Mouse (Mus musculus) lung, embryonic 14.5 days (tissue): ENCODE data around the gene Slc35a1. TPM values are rescaled to one million over a fixed set of nuclear protein-coding genes. Genes with fewer than 3 reads are reported as not detected.

Experiments
- ATAC-seq: fragments of 200-750 bp; cut with Nextera tagmentation; 2 replicates; pipeline ENCODE4 v1.8.0; 2017; ENCODE audit warnings: mild to moderate bottlenecking, moderate TSS enrichment, moderate library complexity; ENCODE audit not compliant: insufficient read depth
- DNase-seq: peaks from one replicate; pipeline ENCODE4 v3.0.0-alpha.2; 2015
- H3K27ac ChIP-seq: fragments of 300-500 bp; sonication (generic); 2 replicates; pipeline ENCODE4 v1.5.1; 2014; ENCODE audit warnings: low read depth, mild to moderate bottlenecking, moderate library complexity
- H3K27me3 ChIP-seq: fragments of 300-500 bp; sonication (generic); 2 replicates; pipeline ENCODE4 v1.6.1; 2014; ENCODE audit warnings: low read length, control low read depth; ENCODE audit not compliant: insufficient read depth
- H3K36me3 ChIP-seq: fragments of 300-500 bp; sonication (generic); 2 replicates; pipeline ENCODE4 v1.6.1; 2014; ENCODE audit warnings: control low read depth; ENCODE audit not compliant: insufficient read depth
- H3K4me1 ChIP-seq: fragments of 300-500 bp; sonication (generic); 2 replicates; pipeline ENCODE4 v1.6.1; 2014; ENCODE audit warnings: antibody characterized with exemption, control low read depth; ENCODE audit not compliant: insufficient read depth
- H3K4me2 ChIP-seq: fragments of 300-500 bp; sonication (generic); 2 replicates; pipeline ENCODE4 v1.6.1; 2014; ENCODE audit warnings: mild to moderate bottlenecking
- H3K4me3 ChIP-seq: fragments of 300-500 bp; sonication (generic); 2 replicates; pipeline ENCODE4 v1.5.1; 2014; ENCODE audit warnings: low read depth, low read length
- H3K9ac ChIP-seq: fragments of 300-500 bp; sonication (generic); 2 replicates; pipeline ENCODE4 v1.6.1; 2014
- H3K9me3 ChIP-seq: fragments of 300-500 bp; sonication (generic); 2 replicates; pipeline ENCODE4 v1.6.1; 2016; ENCODE audit warnings: low read depth, low read length, control low read depth
- CTCF ChIP-seq: IDR thresholded peaks from 2 replicates; pipeline ENCODE4 v1.5.1; 2016; ENCODE audit warnings: antibody characterized with exemption, low read depth
- WGBS: fragments of 180-500 bp; shearing (Covaris S2); extraction: QIAGEN DNeasy Blood & Tissue Kit; methylation state at CpG from one replicate; pipeline ENCODE4 v1.1.7; 2014; 5-methylcytosine and 5-hydroxymethylcytosine counted together
- polyA plus RNA-seq: library from polyadenylated mRNA; unstranded; fragments of >200 nt; fragmentation: Nextera tagmentation; extraction: Ambion mirVana; gene quantifications from 2 replicates; pipeline ENCODE4 v1.2.1, GENCODE M21; 2014

The Slc35a1 gene
- polyA plus RNA-seq, 1 experiment from 2014 or later, result 59.4 TPM

DNA sequence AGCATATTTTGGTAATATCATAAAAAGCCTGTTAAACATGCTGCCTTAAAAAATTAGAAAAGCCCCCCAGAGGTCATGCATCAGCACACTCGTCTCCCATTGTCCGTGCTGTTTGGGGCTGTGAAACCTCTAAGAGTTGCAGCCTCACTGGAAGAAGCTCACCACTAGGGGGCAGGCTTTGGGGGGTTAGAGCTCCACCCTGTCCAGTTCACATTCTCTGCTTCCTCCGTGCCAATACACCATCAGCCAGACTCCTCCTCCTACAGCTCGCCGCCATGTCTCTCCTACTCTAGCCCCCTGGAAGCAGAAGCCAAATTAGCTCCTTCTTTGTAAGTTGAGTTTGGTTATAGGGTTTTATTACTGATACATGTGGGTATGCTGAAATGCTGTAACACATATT is 14.3 kb upstream of the Slc35a1 start:
- Histone ChIP-seq H3K36me3 (no peaks in the 10 kb centered on the region), H3K4me2 (no peak overlapping the region), H3K9me3 (no peaks in the 10 kb centered on the region), H3K27me3 (no peaks in the 10 kb centered on the region), H3K4me3 (no peak overlapping the region), H3K27ac (no peak overlapping the region), H3K4me1 (no peaks in the 10 kb centered on the region), H3K9ac (no peak overlapping the region)
- ATAC-seq, result 0 out of 2 replicates have a peak, but pooled peaks have one; percentile 38
- 52% methylated on average over 5 of the region's 5 CpGs for WGBS
- TF ChIP-seq CTCF, result peak; percentile 67
- peak; percentile 28 for DNase-seq

- peak overlapping the region; percentile 69 for H3K4me2 ChIP-seq
- no peaks in the 10 kb centered on the region for H3K9me3 ChIP-seq
- no peaks in the 10 kb centered on the region; the same call in 1 of the 2 replicates for H3K4me1 ChIP-seq
- no peaks in the 10 kb centered on the region for H3K36me3 ChIP-seq
- no peak overlapping the region for H3K9ac ChIP-seq
- 76% methylated on average over 3 of the region's 3 CpGs for WGBS
- DNase-seq (peak; percentile 48), ATAC-seq (no peak)
- H3K27me3 ChIP-seq, result no peaks in the 10 kb centered on the region
- H3K27ac ChIP-seq, result no peak overlapping the region
- H3K4me3 ChIP-seq, result no peak overlapping the region
- TF ChIP-seq CTCF, result no peak
These were observed 783 bp upstream of the Slc35a1 start for GRCm38 (mm10) chr4:34688021-34688420.

- H3K4me1 ChIP-seq, result no peaks in the 10 kb centered on the region
- 0 out of 2 replicates have a peak, but pooled peaks have one; percentile 9 for TF ChIP-seq CTCF
- no peak overlapping the region for H3K27ac ChIP-seq
- H3K4me3 ChIP-seq, result no peak overlapping the region
- H3K36me3 ChIP-seq, result peaks cover 42% of the 10 kb centered on the region
- H3K9me3 ChIP-seq, result no peaks in the 10 kb centered on the region
- 81% methylated on average over 5 of the region's 5 CpGs for WGBS
- ATAC-seq (no peak), DNase-seq (peak; percentile 19)
- H3K9ac ChIP-seq, result no peak overlapping the region
- no peaks in the 10 kb centered on the region for H3K27me3 ChIP-seq
- H3K4me2 ChIP-seq, result no peak overlapping the region
These were observed 6.7 kb downstream of the Slc35a1 start for GRCm38 (mm10) chr4:34680530-34680929.

GRCm38 (mm10) chr4:34673721-34674120 is 13.5 kb downstream of the Slc35a1 start:
- DNase-seq, result peak; percentile 61
- no peak for ATAC-seq

GRCm38 (mm10) chr4:34667923-34668322 is 19.3 kb downstream of the Slc35a1 start:
- no peak overlapping the region for H3K27ac ChIP-seq
- H3K4me1 ChIP-seq, result no peaks in the 10 kb centered on the region
- H3K27me3 ChIP-seq, result no peaks in the 10 kb centered on the region
- H3K9me3 ChIP-seq, result no peaks in the 10 kb centered on the region
- no peak overlapping the region for H3K9ac ChIP-seq
- DNase-seq (no peak), ATAC-seq (no peak)
- H3K4me3 ChIP-seq, result no peak overlapping the region
- no peak for TF ChIP-seq CTCF
- no peak overlapping the region for H3K4me2 ChIP-seq
- 88% methylated on average over 5 of the region's 5 CpGs for WGBS
- peaks cover 54% of the 10 kb centered on the region for H3K36me3 ChIP-seq

More at GRCm38 (mm10) chr4:34673721-34674120, 13.5 kb downstream of the Slc35a1 start:
- no peak for TF ChIP-seq CTCF
- WGBS, result 70% methylated on average over 5 of the region's 5 CpGs
- Histone ChIP-seq H3K4me3 (no peak overlapping the region), H3K36me3 (peaks cover 36% of the 10 kb centered on the region), H3K27ac (no peak overlapping the region), H3K9me3 (no peaks in the 10 kb centered on the region), H3K9ac (no peak overlapping the region), H3K27me3 (no peaks in the 10 kb centered on the region), H3K4me2 (no peak overlapping the region), H3K4me1 (no peaks in the 10 kb centered on the region)

GRCm38 (mm10) chr4:34661927-34662326 is 25.3 kb downstream of the Slc35a1 start:
- no peak overlapping the region for H3K27ac ChIP-seq
- 83% methylated on average over 6 of the region's 6 CpGs for WGBS
- no peak overlapping the region for H3K4me3 ChIP-seq
- DNase-seq (no peak), ATAC-seq (peak; percentile 41; the same call in 1 of the 2 replicates)
- peaks cover 76% of the 10 kb centered on the region for H3K36me3 ChIP-seq
- H3K4me1 ChIP-seq, result no peaks in the 10 kb centered on the region
- H3K9ac ChIP-seq, result no peak overlapping the region
- no peak for TF ChIP-seq CTCF
- no peaks in the 10 kb centered on the region for H3K9me3 ChIP-seq
- no peak overlapping the region for H3K4me2 ChIP-seq
- H3K27me3 ChIP-seq, result no peaks in the 10 kb centered on the region

DNA sequence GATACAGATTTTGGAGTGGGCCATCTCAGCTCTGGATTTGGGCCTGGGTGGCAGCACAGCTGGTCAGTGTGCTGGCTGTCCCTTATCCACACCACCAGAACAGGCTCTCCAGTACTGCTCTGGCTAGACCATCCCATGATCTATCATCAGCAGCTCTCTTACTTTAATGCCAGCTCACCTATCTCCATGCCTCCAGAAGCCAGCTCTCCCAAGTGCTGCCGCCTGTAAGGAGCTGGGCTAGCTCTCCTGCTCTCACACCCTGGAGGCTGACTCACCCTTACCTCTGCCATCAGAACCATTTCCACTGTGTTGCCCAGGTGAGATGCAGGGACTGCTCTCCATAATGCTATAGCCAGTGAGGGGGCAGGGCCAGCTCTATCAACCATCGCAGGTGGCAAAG is 25.7 kb downstream of the Slc35a1 start:
- 0 out of 2 replicates have a peak, but pooled peaks have one; percentile 35 for ATAC-seq
- peaks cover 76% of the 10 kb centered on the region for H3K36me3 ChIP-seq

More for the DNA sequence above, 25.7 kb downstream of the Slc35a1 start:
- no peaks in the 10 kb centered on the region for H3K9me3 ChIP-seq
- H3K4me2 ChIP-seq, result no peak overlapping the region
- no peak overlapping the region for H3K9ac ChIP-seq
- no peak for TF ChIP-seq CTCF
- DNase-seq, result no peak
- H3K4me3 ChIP-seq, result no peak overlapping the region
- H3K27ac ChIP-seq, result no peak overlapping the region
- H3K27me3 ChIP-seq, result no peaks in the 10 kb centered on the region
- no peaks in the 10 kb centered on the region for H3K4me1 ChIP-seq
- WGBS, result 88% methylated on average over 2 of the region's 2 CpGs
